Mouse (Mus musculus) intestine, embryonic 14.5 days (tissue): ENCODE measurements around the gene Tmc2. TPM values are rescaled to one million over a fixed set of nuclear protein-coding genes. Genes with fewer than 3 reads are reported as not detected.

ENCODE experiments used
- ATAC-seq: fragments of 200-750 bp; cut with Nextera tagmentation; replicated peaks from 2 replicates; pipeline ENCODE4 v1.8.0; 2017; ENCODE audit warnings: low read depth, moderate number of reproducible peaks, moderate TSS enrichment, moderate library complexity; ENCODE audit not compliant: low FRiP score, low TSS enrichment
- DNase-seq: peaks from one replicate; pipeline ENCODE4 v3.0.0-alpha.2; 2018; ENCODE audit warnings: low spot score
- H3K27ac ChIP-seq: fragments of 300-500 bp; sonication (generic); 2 replicates; pipeline ENCODE4 v1.5.1; 2014; ENCODE audit warnings: low read depth, mild to moderate bottlenecking, control low read depth
- H3K27me3 ChIP-seq: fragments of 300-500 bp; sonication (generic); replicated peaks from 2 replicates; pipeline ENCODE4 v1.6.1; 2014; ENCODE audit warnings: low read length, control low read depth; ENCODE audit not compliant: control insufficient read depth, insufficient read depth
- H3K36me3 ChIP-seq: fragments of 300-500 bp; sonication (generic); 2 replicates; pipeline ENCODE4 v1.6.1; 2014; ENCODE audit warnings: low read length, control low read depth; ENCODE audit not compliant: control insufficient read depth, insufficient read depth
- H3K4me1 ChIP-seq: fragments of 300-500 bp; sonication (generic); replicated peaks from 2 replicates; pipeline ENCODE4 v1.6.1; 2014; ENCODE audit warnings: low read length, control low read depth, mixed read lengths; ENCODE audit not compliant: control insufficient read depth, insufficient read depth
- H3K4me2 ChIP-seq: fragments of 300-500 bp; sonication (generic); 2 replicates; pipeline ENCODE4 v1.6.1; 2014; ENCODE audit warnings: low read length
- H3K4me3 ChIP-seq: fragments of 300-500 bp; sonication (generic); 2 replicates; pipeline ENCODE4 v1.5.1; 2014; ENCODE audit warnings: low read depth, low read length, control low read depth, mixed read lengths
- H3K9ac ChIP-seq: fragments of 300-500 bp; sonication (generic); 2 replicates; pipeline ENCODE4 v1.6.1; 2014; ENCODE audit warnings: mild to moderate bottlenecking, low read length
- H3K9me3 ChIP-seq: fragments of 300-500 bp; sonication (generic); 2 replicates; pipeline ENCODE4 v1.6.1; 2016; ENCODE audit warnings: low read length, control low read depth; ENCODE audit not compliant: control insufficient read depth
- WGBS: fragments of 180-500 bp; shearing (Covaris S2); extraction: QIAGEN DNeasy Blood & Tissue Kit; methylation state at CpG from one replicate; pipeline ENCODE4 v1.1.7; 2014; 5-methylcytosine and 5-hydroxymethylcytosine counted together
- polyA plus RNA-seq: library from polyadenylated mRNA; unstranded; fragments of >200 nt; fragmentation: Nextera tagmentation; extraction: Ambion mirVana; gene quantifications from 2 replicates; pipeline ENCODE4 v1.2.1, GENCODE M21; 2014

Tmc2 gene
- polyA plus RNA-seq, 1 experiment from 2014 or later, result not detected

- DNase-seq (peak; percentile 50), ATAC-seq (no peak)
- WGBS, result 57% methylated on average over 7 of the region's 7 CpGs
- no peak overlapping the region for H3K27ac ChIP-seq
- H3K4me1 ChIP-seq, result peaks cover 11% of the 10 kb centered on the region
- no peaks in the 10 kb centered on the region for H3K9me3 ChIP-seq
- H3K36me3 ChIP-seq, result peaks cover 61% of the 10 kb centered on the region
- H3K27me3 ChIP-seq, result no peaks in the 10 kb centered on the region
- no peak overlapping the region for H3K4me2 ChIP-seq
- no peak overlapping the region for H3K4me3 ChIP-seq
- H3K9ac ChIP-seq, result no peak overlapping the region
Measured at GRCm38 (mm10) chr2:130280224-130280623, 85.2 kb downstream of the Tmc2 start.

- no peak overlapping the region for H3K27ac ChIP-seq
- WGBS, result 79% methylated on average over 4 of the region's 4 CpGs
- H3K4me1 ChIP-seq, result peaks cover 8% of the 10 kb centered on the region
- peaks cover 56% of the 10 kb centered on the region for H3K36me3 ChIP-seq
- H3K4me2 ChIP-seq, result no peak overlapping the region
- no peak overlapping the region for H3K4me3 ChIP-seq
- H3K9ac ChIP-seq, result no peak overlapping the region
- H3K27me3 ChIP-seq, result no peaks in the 10 kb centered on the region
- ATAC-seq (no peak), DNase-seq (no peak)
- H3K9me3 ChIP-seq, result no peaks in the 10 kb centered on the region
Measured at GRCm38 (mm10) chr2:130280818-130281217, 85.8 kb downstream of the Tmc2 start.

GRCm38 (mm10) chr2:130283854-130284654, 89.1 kb downstream of the Tmc2 start, which contains the start of gene Idh3b:
Gene Idh3b (minus strand): TSS chr2:130284547.
- Histone ChIP-seq H3K9ac (peak within 1 kb of the TSS; percentile 88), H3K4me1 (peaks cover 8% of the 10 kb centered on the region), H3K27me3 (no peaks in the 10 kb centered on the region), H3K4me2 (peak within 1 kb of the TSS; percentile 95), H3K27ac (peak within 1 kb of the TSS; percentile 71), H3K36me3 (peaks cover 27% of the 10 kb centered on the region), H3K9me3 (no peaks in the 10 kb centered on the region), H3K4me3 (peak within 1 kb of the TSS; percentile 90)
- ATAC-seq (peak; percentile 74), DNase-seq (peak; percentile 93)
- under 1% methylated on average over 50 of the region's 51 CpGs for WGBS

- Histone ChIP-seq H3K27ac (no peak overlapping the region), H3K4me3 (no peak overlapping the region), H3K27me3 (no peaks in the 10 kb centered on the region), H3K4me2 (no peak overlapping the region), H3K9me3 (no peaks in the 10 kb centered on the region), H3K4me1 (peaks cover 10% of the 10 kb centered on the region), H3K9ac (no peak overlapping the region), H3K36me3 (no peaks in the 10 kb centered on the region)
- ATAC-seq (no peak), DNase-seq (no peak)
- 50% methylated on average over 4 of the region's 4 CpGs for WGBS
Measured at GRCm38 (mm10) chr2:130289086-130289485, 94.1 kb downstream of the Tmc2 start.

- 0 out of 2 replicates have a peak, but pooled peaks cover 3% of the 10 kb centered on the region for H3K27me3 ChIP-seq
- H3K4me1 ChIP-seq, result peaks cover 19% of the 10 kb centered on the region
- ATAC-seq, result no peak
- peak overlapping the region; percentile 9; the same call in 1 of the 2 replicates for H3K4me2 ChIP-seq
- no peak overlapping the region for H3K9ac ChIP-seq
- peak; percentile 67 for DNase-seq
- no peak overlapping the region for H3K27ac ChIP-seq
- WGBS, result 6% methylated on average over 8 of the region's 8 CpGs
- no peaks in the 10 kb centered on the region for H3K9me3 ChIP-seq
- no peaks in the 10 kb centered on the region for H3K36me3 ChIP-seq
- H3K4me3 ChIP-seq, result no peak overlapping the region
Measured at GRCm38 (mm10) chr2:130291434-130291833, 96.4 kb downstream of the Tmc2 start.

GRCm38 (mm10) chr2:130293009-130293408, 98.0 kb downstream of the Tmc2 start:
- DNase-seq (no peak), ATAC-seq (no peak)
- Histone ChIP-seq H3K4me2 (no peak overlapping the region), H3K9me3 (no peaks in the 10 kb centered on the region), H3K9ac (no peak overlapping the region), H3K27me3 (0 out of 2 replicates have a peak, but pooled peaks cover 7% of the 10 kb centered on the region), H3K4me1 (peaks cover 24% of the 10 kb centered on the region), H3K27ac (no peak overlapping the region), H3K36me3 (peaks cover 1% of the 10 kb centered on the region; the same call in 1 of the 2 replicates), H3K4me3 (no peak overlapping the region)
- WGBS, result 44% methylated on average over 3 of the region's 3 CpGs

GRCm38 (mm10) chr2:130293486-130293885, 98.5 kb downstream of the Tmc2 start:
- Histone ChIP-seq H3K9ac (no peak overlapping the region), H3K36me3 (peaks cover 6% of the 10 kb centered on the region; the same call in 1 of the 2 replicates), H3K27me3 (0 out of 2 replicates have a peak, but pooled peaks cover 7% of the 10 kb centered on the region), H3K4me1 (peaks cover 24% of the 10 kb centered on the region), H3K9me3 (no peaks in the 10 kb centered on the region), H3K4me2 (peak overlapping the region; percentile 28; the same call in 1 of the 2 replicates), H3K4me3 (no peak overlapping the region), H3K27ac (no peak overlapping the region)
- DNase-seq, result no peak
- 3% methylated on average over 4 of the region's 4 CpGs for WGBS
- 0 out of 2 replicates have a peak, but pooled peaks have one; percentile 21 for ATAC-seq

GRCm38 (mm10) chr2:130294218-130294935, 99.4 kb downstream of the Tmc2 start:
- DNase-seq (no peak), ATAC-seq (peak; percentile 6; the same call in 1 of the 2 replicates)
- Histone ChIP-seq H3K36me3 (peaks cover 11% of the 10 kb centered on the region; the same call in 1 of the 2 replicates), H3K9ac (peak overlapping the region; percentile 72), H3K27ac (no peak overlapping the region), H3K4me3 (peak overlapping the region; percentile 68), H3K9me3 (no peaks in the 10 kb centered on the region), H3K4me1 (peaks cover 24% of the 10 kb centered on the region), H3K4me2 (peak overlapping the region; percentile 73), H3K27me3 (0 out of 2 replicates have a peak, but pooled peaks cover 7% of the 10 kb centered on the region)
- 10% methylated on average over 20 of the region's 20 CpGs for WGBS
